Mouse (Mus musculus): Measurements from ENCODE around the gene Notch2.

GRCm38 (mm10) chr3:98118252-98118651 is 104.9 kb downstream of the Notch2 start:
- TF ChIP-seq CTCF (IDR thresholded peaks at IDR 0.05; ENCODE audit: borderline replicate concordance, control insufficient read depth, extremely low read depth, insufficient read depth, low read length, poor library complexity), result no peak
- no peak for TF ChIP-seq POLR2A (IDR thresholded peaks at IDR 0.05; ENCODE audit: control insufficient read depth, extremely low read depth, insufficient read depth, low read length, poor library complexity)

All from thymus, adult 2 months (tissue).